Mouse (Mus musculus): Measurements from ENCODE around the gene Zc3h10.
"Not testable (repeated sequence)": the region's sequence is repeated elsewhere in the genome, so short reads cannot be mapped to it uniquely, and the experiment has no call there.

The Zc3h10 gene

DNA sequence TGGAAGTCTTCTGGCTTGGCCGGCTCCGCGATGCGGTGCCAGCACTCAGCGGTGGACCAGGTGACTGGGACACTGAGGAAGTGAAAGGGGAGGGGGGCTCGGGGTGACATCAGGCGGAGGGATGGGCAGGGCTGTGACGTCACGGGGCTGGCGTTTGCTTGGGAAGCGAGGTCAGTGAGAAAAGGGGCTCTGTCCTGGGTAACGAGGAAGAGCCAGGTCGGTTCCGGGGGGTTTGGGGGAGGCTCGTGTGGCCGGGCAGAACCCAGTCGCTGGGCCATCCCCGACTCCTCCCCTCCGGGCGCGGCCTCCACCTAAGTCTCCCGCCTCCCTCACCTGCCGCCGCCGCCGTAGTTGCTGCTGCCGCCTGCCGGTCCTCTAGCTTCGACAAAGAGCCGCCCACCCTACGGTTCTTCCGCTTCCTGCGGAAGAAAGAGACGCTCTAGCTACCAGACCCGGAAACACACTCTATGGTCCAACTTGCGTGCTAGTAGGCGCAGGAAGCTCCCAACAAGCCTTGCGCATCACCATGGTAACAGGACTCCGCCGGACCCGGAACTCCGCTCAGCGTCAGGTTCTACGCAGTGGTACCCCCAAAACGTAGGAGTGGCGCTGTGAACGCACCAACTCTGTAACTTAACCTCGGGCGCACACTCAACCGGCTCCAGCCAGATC is at the start of gene Zc3h10:
TSS of gene Zc3h10 (minus strand) at position 414 of the 672 bp plus-strand sequence.
- in situ Hi-C loops (cut with MboI): no loop called here

DNA sequence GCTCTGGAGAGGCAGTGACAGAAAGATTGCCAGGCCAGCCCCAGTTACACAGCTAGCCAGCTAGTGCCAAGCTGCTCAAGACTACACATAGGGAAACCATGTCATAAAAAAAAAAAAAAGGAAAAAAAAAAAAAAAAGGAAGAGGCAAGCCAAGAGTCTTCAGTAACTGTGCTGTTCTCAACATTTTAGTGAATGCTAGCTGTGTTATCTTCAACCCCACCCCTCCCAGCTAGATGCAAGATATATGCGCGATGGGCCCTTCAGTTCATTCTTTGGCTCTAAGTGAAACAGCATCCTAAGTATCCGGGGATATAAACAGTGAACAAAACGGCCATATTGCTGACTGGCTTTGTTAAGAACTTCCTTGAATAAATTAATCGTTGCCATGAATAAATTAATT is 45.2 kb upstream of the Zc3h10 start:
- in situ Hi-C loops (cut with MboI): no loop called here

GRCm38 (mm10) chr10:128591436-128591835 is 43.9 kb upstream of the Zc3h10 start:
- in situ Hi-C loops (cut with MboI): no loop called here

- in situ Hi-C loops (cut with MboI): no loop called here
These were observed 42.7 kb upstream of the Zc3h10 start for GRCm38 (mm10) chr10:128590193-128590690.

- in situ Hi-C loops (cut with MboI): no loop called here
These were observed 42.1 kb upstream of the Zc3h10 start, which contains the start of gene Erbb3 for GRCm38 (mm10) chr10:128589464-128590192. TSS of gene Erbb3 (minus strand) at chr10:128589652.

- in situ Hi-C loops (cut with MboI): no loop called here
These were observed 41.3 kb upstream of the Zc3h10 start for GRCm38 (mm10) chr10:128588775-128589463.

GRCm38 (mm10) chr10:128588136-128588535 is 40.6 kb upstream of the Zc3h10 start:
- in situ Hi-C loops (cut with MboI): no loop called here

DNA sequence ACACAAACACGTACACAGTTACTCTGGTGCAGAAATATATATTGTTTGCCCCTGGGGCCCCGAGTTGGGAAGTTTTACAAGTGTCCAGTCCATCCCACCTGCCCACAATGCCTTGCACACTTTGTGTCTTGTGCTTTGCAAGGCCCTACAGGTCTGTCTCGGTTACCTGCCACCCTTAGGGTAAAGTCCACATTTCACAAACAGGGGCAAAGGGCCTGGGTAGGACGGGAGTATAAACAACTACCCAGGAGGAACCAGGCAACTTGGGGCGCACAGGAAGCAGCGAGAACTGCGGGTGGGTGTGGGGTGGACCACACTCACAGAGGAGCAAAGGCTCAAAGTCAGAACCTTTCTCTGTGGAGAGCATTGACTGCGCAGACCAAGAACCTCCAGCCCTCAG is 40.1 kb upstream of the Zc3h10 start:
- in situ Hi-C loops (cut with MboI): no loop called here

DNA sequence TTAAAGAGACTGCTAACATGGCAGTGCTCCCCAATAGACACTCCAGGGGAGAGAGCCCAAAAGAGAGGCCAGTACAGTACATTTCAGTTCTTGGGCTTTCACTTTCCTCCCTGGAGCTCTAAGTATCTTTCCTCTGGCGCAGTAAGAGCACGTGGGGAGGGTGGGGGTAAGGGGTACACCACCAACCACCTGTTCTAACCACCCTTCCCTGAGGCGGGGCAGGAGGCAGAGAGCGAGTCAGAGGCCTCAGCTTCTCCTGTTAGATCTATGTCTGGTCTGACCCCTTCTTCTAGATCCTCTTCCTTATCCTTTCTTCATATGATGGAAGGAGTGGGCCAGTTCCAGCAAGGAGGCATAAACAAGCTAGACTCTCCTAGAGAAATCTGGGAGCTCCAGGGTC is 39.5 kb upstream of the Zc3h10 start:
- in situ Hi-C loops (cut with MboI): no loop called here

DNA sequence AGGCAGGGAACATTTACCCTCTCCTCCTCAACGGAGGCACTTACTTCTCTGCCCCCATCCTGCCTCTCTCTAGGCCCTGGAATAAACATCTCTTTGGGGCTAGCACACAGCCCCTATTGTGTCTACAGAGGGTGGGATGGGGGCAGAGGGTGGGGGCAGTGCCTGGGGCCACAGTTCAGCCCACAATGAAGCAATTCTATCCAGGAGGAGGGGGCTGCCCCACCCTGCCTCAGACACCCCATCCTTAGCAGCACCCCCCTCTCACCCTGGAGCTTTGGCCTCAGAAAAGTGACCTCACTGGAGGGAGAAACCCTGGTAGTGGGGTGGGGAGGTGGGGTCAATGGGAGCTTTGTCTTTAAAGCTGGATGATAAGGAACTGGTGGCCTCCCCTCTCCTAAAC is 39.0 kb upstream of the Zc3h10 start:
- in situ Hi-C loops (cut with MboI): no loop called here

- in situ Hi-C loops (cut with MboI): no loop called here
These were observed 36.8 kb upstream of the Zc3h10 start for GRCm38 (mm10) chr10:128584386-128584785.

GRCm38 (mm10) chr10:128583644-128584043 is 36.1 kb upstream of the Zc3h10 start:
- in situ Hi-C loops (cut with MboI): no loop called here

DNA sequence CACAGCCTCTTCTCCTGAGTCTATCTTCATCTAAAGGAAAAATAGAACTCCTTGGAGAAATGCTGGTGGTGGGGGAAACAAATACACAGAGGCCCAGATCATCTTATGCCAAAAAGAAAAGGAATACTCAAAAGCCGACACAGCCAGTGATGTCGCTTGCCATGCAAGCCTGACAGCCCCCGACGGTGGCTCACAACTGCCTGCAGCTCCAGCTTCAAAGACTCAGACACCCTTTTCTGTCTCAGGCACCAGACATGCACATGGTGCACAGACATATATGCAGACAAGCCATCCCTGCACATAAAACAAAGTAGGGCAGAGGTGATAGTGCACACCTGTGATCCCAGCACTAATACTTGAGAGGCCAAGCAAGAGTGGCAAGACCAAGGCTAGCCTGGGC is 32.2 kb upstream of the Zc3h10 start:
- in situ Hi-C loops (cut with MboI): no loop called here

DNA sequence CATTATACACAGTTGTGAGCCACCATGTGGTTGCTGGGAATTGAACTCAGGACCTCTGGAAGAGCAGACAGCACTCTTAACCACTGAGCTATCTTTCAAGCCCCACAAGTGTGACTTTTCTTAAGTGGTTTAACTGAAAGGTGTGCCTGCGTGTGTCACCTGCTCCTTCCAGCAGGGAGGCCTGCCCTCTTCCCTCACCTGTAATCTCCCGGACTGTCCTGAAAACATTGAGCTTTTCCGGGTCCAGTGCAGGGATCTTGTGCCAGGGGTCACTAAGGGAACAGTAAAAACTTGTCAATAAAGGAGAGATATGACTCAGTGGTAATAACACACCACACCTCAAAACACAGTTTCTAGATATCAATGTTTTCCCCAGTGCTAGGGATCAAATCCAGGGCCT is 31.7 kb upstream of the Zc3h10 start:
- in situ Hi-C loops (cut with MboI): no loop called here

DNA sequence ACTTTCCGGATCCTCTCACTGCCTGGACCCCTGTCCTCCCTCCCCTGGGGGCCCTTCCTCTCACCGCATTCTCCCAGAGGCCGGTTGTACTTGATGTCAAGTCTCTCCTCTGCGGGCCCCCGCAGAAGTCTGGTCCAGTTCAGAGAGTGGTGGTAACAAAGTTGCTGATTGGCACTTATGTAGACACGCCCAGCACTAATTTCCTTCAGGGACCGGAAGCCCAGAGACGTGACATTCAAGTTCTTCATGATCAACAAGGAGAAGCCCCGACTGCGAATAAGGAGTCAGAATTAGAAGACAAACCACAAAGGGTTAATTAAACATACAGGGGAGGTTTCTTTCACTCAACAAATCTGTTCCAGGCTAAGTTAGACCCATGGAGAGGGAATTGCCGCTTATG is 30.8 kb upstream of the Zc3h10 start:
- in situ Hi-C loops (cut with MboI): no loop called here

GRCm38 (mm10) chr10:128575063-128575462 is 27.5 kb upstream of the Zc3h10 start:
- in situ Hi-C loops (cut with MboI): no loop called here

GRCm38 (mm10) chr10:128565788-128566531 is 18.4 kb upstream of the Zc3h10 start, which contains the start of gene Pa2g4:
TSS of gene Pa2g4 (minus strand) at chr10:128565987.
- in situ Hi-C loops (cut with MboI): no loop called here

- in situ Hi-C loops (cut with MboI): no loop called here
These were observed 17.7 kb upstream of the Zc3h10 start for GRCm38 (mm10) chr10:128565206-128565787.

DNA sequence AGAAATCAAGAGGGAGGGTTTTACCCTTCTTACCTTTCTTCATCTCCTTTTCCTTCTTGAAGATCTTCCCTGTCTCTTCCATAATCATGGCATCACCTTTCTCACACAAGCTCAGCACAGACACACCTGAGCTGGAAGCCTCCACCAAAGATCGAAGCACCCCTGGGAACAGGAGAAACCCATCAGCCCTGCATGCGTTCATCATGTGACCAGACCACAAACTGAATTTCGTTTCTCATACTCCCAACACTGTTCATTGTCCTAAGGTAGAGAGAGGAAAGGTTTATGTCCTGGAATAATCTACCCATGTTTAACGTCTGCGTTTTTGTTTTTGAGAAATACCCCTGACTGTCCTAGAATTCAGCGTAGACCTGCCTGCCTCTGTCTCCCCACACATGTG is 16.0 kb upstream of the Zc3h10 start:
- in situ Hi-C loops (cut with MboI): no loop called here

DNA sequence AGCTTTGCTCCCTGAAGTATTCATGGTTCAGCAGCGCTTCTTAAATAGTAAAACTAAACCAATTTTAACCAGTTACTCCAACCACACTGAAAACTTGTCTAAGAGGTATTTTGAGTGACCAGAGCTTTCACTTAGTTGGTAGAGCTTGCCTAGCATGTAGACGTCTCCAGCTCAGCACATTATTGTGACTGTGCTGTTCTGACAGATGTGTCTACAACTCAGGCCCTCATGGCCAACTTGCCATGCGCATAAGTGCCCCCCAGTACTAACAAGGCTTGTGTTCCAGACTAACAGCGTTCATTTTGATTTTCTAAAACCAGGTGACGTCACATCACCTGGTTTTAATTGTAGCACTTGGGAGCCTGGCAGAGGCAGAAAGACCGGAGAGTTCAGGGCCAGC is 9.4 kb upstream of the Zc3h10 start:
- in situ Hi-C loops (cut with MboI): no loop called here

GRCm38 (mm10) chr10:128556286-128556685 is 8.7 kb upstream of the Zc3h10 start:
- in situ Hi-C loops (cut with MboI): no loop called here

GRCm38 (mm10) chr10:128555567-128555966 is 8.0 kb upstream of the Zc3h10 start:
- in situ Hi-C loops (cut with MboI): not testable (repeated sequence)

Measured in mature B cell (primary cell).